Mouse (Mus musculus): ENCODE measurements at regions not wholly inside any gene's neighbourhood (a gene's known extent, or its start where the extent isn't known, plus 50 kb on each side); places are given as distances from the start of the nearest gene placed in this dataset.
A peak's percentile ranks its signal among the peaks of the same experiment; 100 is the strongest.

DNA sequence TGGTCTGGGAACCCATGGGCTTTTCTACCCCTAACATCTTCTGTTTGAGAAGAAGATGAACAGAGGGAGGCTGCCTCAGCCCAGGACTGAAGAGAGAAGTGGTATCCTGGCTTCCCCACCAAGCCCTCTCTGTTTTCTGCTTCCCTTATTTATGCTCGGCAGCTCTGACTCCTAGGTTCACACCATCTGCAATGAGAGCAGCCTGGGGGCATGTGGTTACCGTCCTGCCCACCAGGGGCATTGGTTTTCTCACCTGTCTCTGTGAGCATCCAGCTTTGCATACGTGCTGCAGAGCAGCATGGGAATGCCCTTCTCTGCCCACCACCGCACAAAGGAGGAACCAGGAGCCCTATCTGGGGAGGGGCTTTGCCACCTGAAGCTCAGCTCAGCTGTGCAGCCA lies 89.4 kb upstream of the Ccnd1 start:
- H3K9me3 ChIP-seq = no peaks in the 10 kb centered on the region
- no peak overlapping the region for H3K27ac ChIP-seq
- no peak overlapping the region for H3K4me3 ChIP-seq (replicated peaks)
- H3K4me2 ChIP-seq = no peak overlapping the region
- H3K27me3 ChIP-seq = peaks cover 19% of the 10 kb centered on the region
- WGBS = 42% methylated on average over 4 of the region's 4 CpGs
- H3K9ac ChIP-seq = no peak overlapping the region
- no peaks in the 10 kb centered on the region for H3K36me3 ChIP-seq (replicated peaks)
- peaks cover 14% of the 10 kb centered on the region for H3K4me1 ChIP-seq
- no peak for ATAC-seq (ENCODE audit: low FRiP score)

GRCm38 (mm10) chr7:145027061-145027460 lies 87.3 kb upstream of the Ccnd1 start:
- no peaks in the 10 kb centered on the region for H3K9me3 ChIP-seq
- H3K4me2 ChIP-seq = no peak overlapping the region
- H3K4me3 ChIP-seq (replicated peaks) = no peak overlapping the region
- peaks cover 14% of the 10 kb centered on the region for H3K27me3 ChIP-seq
- WGBS = 85% methylated on average over 4 of the region's 4 CpGs
- H3K36me3 ChIP-seq (replicated peaks) = no peaks in the 10 kb centered on the region
- ATAC-seq (ENCODE audit: low FRiP score) = no peak
- no peak overlapping the region for H3K27ac ChIP-seq
- peaks cover 13% of the 10 kb centered on the region for H3K4me1 ChIP-seq
- H3K9ac ChIP-seq = no peak overlapping the region

GRCm38 (mm10) chr7:145026014-145026285 lies 86.2 kb upstream of the Ccnd1 start:
- Histone ChIP-seq H3K4me1 (peaks cover 4% of the 10 kb centered on the region; the same call in 1 of the 2 replicates), H3K9me3 (no peaks in the 10 kb centered on the region), H3K4me3 (replicated peaks) (no peak overlapping the region), H3K9ac (no peak overlapping the region), H3K36me3 (replicated peaks) (no peaks in the 10 kb centered on the region), H3K4me2 (no peak overlapping the region), H3K27ac (no peak overlapping the region), H3K27me3 (peaks cover 14% of the 10 kb centered on the region)
- WGBS = 97% methylated on average over 5 of the region's 5 CpGs
- no peak for ATAC-seq (ENCODE audit: low FRiP score)

DNA sequence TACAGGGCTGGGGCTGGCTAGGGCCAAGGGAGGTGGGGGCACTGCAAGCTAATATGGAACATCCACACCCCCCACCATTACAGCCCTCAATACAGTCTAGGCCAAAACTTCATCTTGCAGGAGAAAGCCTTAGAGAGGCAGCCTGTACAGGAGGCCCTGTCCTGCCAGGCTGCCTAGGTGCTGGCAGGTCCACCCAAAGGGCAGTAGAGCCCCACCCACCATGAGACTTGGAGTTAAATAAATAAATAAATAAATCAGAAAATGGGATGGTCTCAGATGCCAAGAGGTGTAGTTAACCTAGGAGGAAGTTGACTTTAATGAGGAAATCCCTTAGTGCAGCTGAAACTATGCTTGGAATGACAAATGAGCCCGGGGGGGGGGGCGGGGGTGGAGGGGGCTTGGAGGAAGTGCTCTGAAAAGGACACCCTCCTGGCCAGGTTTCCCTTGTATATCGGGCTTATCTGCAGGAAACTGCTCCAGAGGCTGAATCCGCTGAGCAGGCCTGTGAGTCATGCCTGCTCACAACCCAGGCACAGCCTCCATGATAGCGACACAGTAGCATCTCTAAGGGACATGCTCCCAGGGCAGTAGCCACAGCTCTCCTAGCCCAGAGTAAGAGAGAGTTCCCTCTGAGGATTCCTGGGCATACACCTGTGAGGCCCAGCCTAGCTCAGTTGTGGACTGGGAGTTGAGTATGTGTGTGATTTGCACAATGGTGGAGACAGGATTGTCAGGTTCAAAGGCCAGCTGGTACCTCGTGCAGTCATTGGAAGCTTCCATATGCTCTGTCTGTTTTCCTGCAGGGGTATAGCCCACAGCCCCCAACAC lies 85.7 kb upstream of the Ccnd1 start:
- Histone ChIP-seq H3K9me3 (no peaks in the 10 kb centered on the region), H3K4me1 (peaks cover under 1% of the 10 kb centered on the region; the same call in 1 of the 2 replicates), H3K27ac (no peak overlapping the region), H3K9ac (no peak overlapping the region), H3K36me3 (replicated peaks) (no peaks in the 10 kb centered on the region), H3K4me3 (replicated peaks) (no peak overlapping the region), H3K27me3 (peaks cover 14% of the 10 kb centered on the region), H3K4me2 (no peak overlapping the region)
- WGBS = 68% methylated on average over 6 of the region's 6 CpGs
- no peak for ATAC-seq (ENCODE audit: low FRiP score)

DNA sequence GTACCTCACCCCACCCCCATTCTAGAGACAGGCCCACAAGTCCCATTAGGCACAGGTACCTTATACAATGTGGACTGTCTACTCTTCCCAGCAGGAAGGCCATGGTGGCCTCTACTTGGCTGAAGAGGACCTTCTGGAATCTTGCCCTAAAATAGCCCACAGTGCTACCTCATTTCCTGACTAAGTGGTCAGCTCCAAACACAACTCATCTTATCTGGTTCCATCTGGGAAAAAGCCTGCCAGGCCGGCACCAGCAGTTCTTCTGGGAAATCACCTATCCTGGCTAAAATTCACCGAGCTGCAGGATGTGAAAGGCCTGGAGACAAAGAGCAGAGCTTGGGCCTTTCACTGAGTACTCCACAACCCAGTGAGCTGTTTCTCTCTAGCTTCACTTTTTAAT lies 84.9 kb upstream of the Ccnd1 start:
- 86% methylated on average over 2 of the region's 2 CpGs for WGBS
- no peak for ATAC-seq (ENCODE audit: low FRiP score)
- H3K9ac ChIP-seq = no peak overlapping the region

GRCm38 (mm10) chr7:145019137-145019536 lies 79.4 kb upstream of the Ccnd1 start:
- Histone ChIP-seq H3K27me3 (no peaks in the 10 kb centered on the region; the same call in 1 of the 2 replicates), H3K36me3 (replicated peaks) (no peaks in the 10 kb centered on the region), H3K4me1 (peaks cover 16% of the 10 kb centered on the region), H3K9me3 (no peaks in the 10 kb centered on the region), H3K9ac (no peak overlapping the region), H3K4me3 (replicated peaks) (no peak overlapping the region), H3K4me2 (no peak overlapping the region), H3K27ac (no peak overlapping the region)
- ATAC-seq (ENCODE audit: low FRiP score) = no peak
- WGBS = 73% methylated on average over 2 of the region's 2 CpGs

More for the DNA sequence above, 84.9 kb upstream of the Ccnd1 start:
- no peaks in the 10 kb centered on the region for H3K4me1 ChIP-seq
- no peak overlapping the region for H3K4me3 ChIP-seq (replicated peaks)
- no peaks in the 10 kb centered on the region for H3K36me3 ChIP-seq (replicated peaks)
- H3K9me3 ChIP-seq = no peaks in the 10 kb centered on the region
- no peak overlapping the region for H3K27ac ChIP-seq
- no peak overlapping the region for H3K4me2 ChIP-seq
- peaks cover 8% of the 10 kb centered on the region for H3K27me3 ChIP-seq

GRCm38 (mm10) chr7:145018149-145018548 lies 78.4 kb upstream of the Ccnd1 start:
- WGBS = 88% methylated on average over 3 of the region's 3 CpGs
- no peak for ATAC-seq (ENCODE audit: low FRiP score)

GRCm38 (mm10) chr7:145015463-145016085 lies 75.8 kb upstream of the Ccnd1 start:
- Histone ChIP-seq H3K4me3 (replicated peaks) (no peak overlapping the region), H3K9ac (no peak overlapping the region), H3K4me2 (no peak overlapping the region), H3K27ac (no peak overlapping the region), H3K36me3 (replicated peaks) (no peaks in the 10 kb centered on the region), H3K27me3 (no peaks in the 10 kb centered on the region), H3K4me1 (peaks cover 16% of the 10 kb centered on the region), H3K9me3 (no peaks in the 10 kb centered on the region)
- 28% methylated on average over 22 of the region's 22 CpGs for WGBS
- 0 out of 2 replicates have a peak, but pooled peaks have one; percentile 44 for ATAC-seq (ENCODE audit: low FRiP score)

More at GRCm38 (mm10) chr7:145018149-145018548, 78.4 kb upstream of the Ccnd1 start:
- Histone ChIP-seq H3K36me3 (replicated peaks) (no peaks in the 10 kb centered on the region), H3K27ac (no peak overlapping the region), H3K9ac (no peak overlapping the region), H3K4me2 (no peak overlapping the region), H3K9me3 (no peaks in the 10 kb centered on the region), H3K4me3 (replicated peaks) (no peak overlapping the region), H3K4me1 (peaks cover 16% of the 10 kb centered on the region), H3K27me3 (no peaks in the 10 kb centered on the region; the same call in 1 of the 2 replicates)

DNA sequence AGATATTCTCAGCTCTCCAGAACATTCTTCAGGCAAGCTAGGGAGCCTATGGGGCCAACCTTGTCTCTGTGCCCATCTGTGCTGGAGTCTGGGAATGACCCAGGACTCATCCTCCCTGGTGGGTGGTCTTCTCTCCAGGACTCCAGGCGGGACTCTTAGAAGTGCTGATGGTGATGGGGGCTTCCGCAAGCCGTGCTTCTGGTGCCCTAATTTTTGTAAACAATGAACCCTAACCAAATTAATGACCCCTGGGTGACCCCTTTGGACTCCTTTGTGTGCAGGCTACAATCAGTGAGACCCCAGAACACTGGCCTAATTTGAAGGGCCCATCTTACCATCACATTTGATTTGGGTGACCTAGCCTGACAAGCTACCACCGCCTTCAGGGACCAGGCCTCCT lies 71.0 kb upstream of the Ccnd1 start:
- H3K27ac ChIP-seq = no peak overlapping the region
- no peaks in the 10 kb centered on the region for H3K36me3 ChIP-seq (replicated peaks)
- ATAC-seq (ENCODE audit: low FRiP score) = no peak
- 40% methylated on average over 4 of the region's 4 CpGs for WGBS
- no peak overlapping the region for H3K4me3 ChIP-seq (replicated peaks)
- H3K9ac ChIP-seq = no peak overlapping the region
- H3K9me3 ChIP-seq = no peaks in the 10 kb centered on the region
- peaks cover 9% of the 10 kb centered on the region for H3K4me1 ChIP-seq
- H3K27me3 ChIP-seq = 0 out of 2 replicates have a peak, but pooled peaks cover 3% of the 10 kb centered on the region
- H3K4me2 ChIP-seq = no peak overlapping the region

GRCm38 (mm10) chr7:145010004-145010403 lies 70.3 kb upstream of the Ccnd1 start:
- no peak overlapping the region for H3K9ac ChIP-seq
- no peaks in the 10 kb centered on the region for H3K9me3 ChIP-seq
- no peak overlapping the region for H3K4me2 ChIP-seq
- H3K27me3 ChIP-seq = peaks cover 3% of the 10 kb centered on the region; the same call in 1 of the 2 replicates
- no peak overlapping the region for H3K27ac ChIP-seq
- H3K36me3 ChIP-seq (replicated peaks) = no peaks in the 10 kb centered on the region
- H3K4me1 ChIP-seq = peaks cover 2% of the 10 kb centered on the region; the same call in 1 of the 2 replicates
- H3K4me3 ChIP-seq (replicated peaks) = no peak overlapping the region
- 65% methylated on average over 3 of the region's 3 CpGs for WGBS
- no peak for ATAC-seq (ENCODE audit: low FRiP score)

- no peak for ATAC-seq (ENCODE audit: low FRiP score)
- Histone ChIP-seq H3K36me3 (replicated peaks) (no peaks in the 10 kb centered on the region), H3K4me1 (no peaks in the 10 kb centered on the region), H3K4me2 (no peak overlapping the region), H3K27me3 (peaks cover 3% of the 10 kb centered on the region; the same call in 1 of the 2 replicates), H3K27ac (no peak overlapping the region), H3K9ac (no peak overlapping the region), H3K4me3 (replicated peaks) (no peak overlapping the region), H3K9me3 (no peaks in the 10 kb centered on the region)
- WGBS = 79% methylated on average over 7 of the region's 7 CpGs
Measured at GRCm38 (mm10) chr7:145008662-145009333, 69.1 kb upstream of the Ccnd1 start.

DNA sequence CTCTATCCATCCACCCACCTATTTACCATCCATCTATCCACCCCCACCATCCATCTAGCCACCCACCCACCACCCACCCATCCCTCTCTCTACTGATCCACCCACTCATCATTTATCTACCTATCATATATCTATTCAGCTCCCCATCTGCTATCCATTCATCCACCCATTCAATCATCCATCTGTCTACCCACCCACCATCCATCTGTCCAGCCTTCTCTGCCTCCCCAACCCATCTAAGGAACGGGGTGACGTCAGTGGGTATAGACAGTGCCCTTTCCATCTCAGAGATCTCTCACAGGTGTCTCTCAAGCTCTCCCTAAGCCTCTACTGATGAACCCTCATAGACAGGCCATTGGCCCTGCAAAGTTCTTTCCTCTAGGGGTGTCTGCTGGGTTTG lies 67.5 kb upstream of the Ccnd1 start:
- no peaks in the 10 kb centered on the region for H3K36me3 ChIP-seq (replicated peaks)
- H3K9me3 ChIP-seq = no peaks in the 10 kb centered on the region
- H3K27ac ChIP-seq = no peak overlapping the region
- no peak for ATAC-seq (ENCODE audit: low FRiP score)
- no peak overlapping the region for H3K4me2 ChIP-seq
- H3K4me1 ChIP-seq = no peaks in the 10 kb centered on the region
- no peak overlapping the region for H3K9ac ChIP-seq
- H3K27me3 ChIP-seq = peaks cover 3% of the 10 kb centered on the region; the same call in 1 of the 2 replicates
- no peak overlapping the region for H3K4me3 ChIP-seq (replicated peaks)
- WGBS = 83% methylated on average over 2 of the region's 2 CpGs
